Mouse (Mus musculus) colon, adult 2 months (tissue): ENCODE data around the gene Olfr698. TPM values are rescaled to one million over a fixed set of nuclear protein-coding genes. Genes with fewer than 3 reads are reported as not detected.

Experiments
- polyA plus RNA-seq: library from polyadenylated mRNA; depleted of rRNA; stranded (reverse); fragments of >200 nt; gene quantifications from 2 replicates; pipeline ENCODE4 v1.2.3, GENCODE M21; 2012; rRNA removed

Gene Olfr698
- polyA plus RNA-seq: not detected in 2 replicates

DNA sequence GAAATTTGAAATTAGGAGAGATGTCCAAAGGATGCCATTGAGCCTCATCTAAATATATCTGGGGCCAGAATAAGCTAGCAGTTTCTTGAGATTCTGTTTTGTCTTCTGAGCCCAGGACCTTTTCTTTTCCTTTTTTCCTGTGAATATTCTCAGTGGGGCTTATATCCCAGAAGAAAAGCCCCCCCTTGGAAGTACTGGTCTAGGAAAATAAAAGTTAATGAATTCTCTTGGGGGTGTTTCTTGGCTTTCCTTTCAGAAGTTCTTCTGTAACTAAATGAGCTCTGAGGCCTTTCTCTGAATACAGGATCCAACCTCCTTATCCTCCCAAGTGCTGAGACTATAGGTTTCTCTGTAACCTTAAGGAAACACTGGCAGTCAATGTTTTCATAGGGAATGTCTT, at the start of gene Olfr698:
Gene Olfr698 (minus strand): TSS at position 101 of the 400 bp plus-strand sequence.

DNA sequence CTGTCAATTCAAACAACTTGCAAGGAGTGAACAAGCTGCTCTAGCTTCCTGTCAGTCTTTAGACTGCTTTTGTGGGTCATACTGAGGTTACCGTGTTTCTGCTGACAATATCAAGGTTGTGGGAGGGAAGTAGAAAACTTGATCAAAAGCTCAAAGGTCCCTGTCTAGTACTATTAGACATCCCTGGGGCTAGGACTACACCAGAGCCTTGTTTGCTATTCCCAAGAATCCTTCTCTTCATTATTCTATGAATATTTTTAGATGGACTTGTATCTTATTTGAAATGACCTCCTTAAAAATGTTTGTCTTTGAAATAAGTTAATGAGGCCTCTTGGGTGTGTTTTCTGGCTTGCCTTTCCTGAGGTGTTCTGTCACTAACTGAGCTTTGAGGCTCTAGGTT, 37.9 kb upstream of the Olfr698 start, which contains the start of gene Olfr699:
Gene Olfr699 (minus strand): TSS at position 101 of the 400 bp plus-strand sequence.

DNA sequence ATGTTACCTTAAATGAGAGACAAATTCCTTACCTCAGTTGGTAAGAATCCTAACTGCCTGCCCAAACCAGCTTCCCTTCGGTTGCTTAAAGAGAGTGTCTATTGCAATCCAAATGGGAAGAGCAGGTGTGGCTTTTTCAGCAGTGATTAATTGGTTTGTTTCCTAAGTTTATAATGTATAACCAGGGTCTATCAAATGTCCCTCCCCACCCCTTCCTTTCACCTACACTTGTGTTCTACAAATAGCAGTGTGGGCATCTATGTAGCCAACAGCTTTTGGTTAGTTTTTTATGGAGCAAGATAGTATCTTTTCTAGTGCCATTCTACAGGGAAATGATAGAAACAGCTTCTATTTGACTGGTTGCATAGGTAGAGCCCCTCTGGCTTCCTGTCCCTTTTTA, 12.9 kb downstream of the Olfr698 start, which contains the start of gene Olfr697:
Gene Olfr697 (minus strand): TSS at position 101 of the 400 bp plus-strand sequence.

DNA sequence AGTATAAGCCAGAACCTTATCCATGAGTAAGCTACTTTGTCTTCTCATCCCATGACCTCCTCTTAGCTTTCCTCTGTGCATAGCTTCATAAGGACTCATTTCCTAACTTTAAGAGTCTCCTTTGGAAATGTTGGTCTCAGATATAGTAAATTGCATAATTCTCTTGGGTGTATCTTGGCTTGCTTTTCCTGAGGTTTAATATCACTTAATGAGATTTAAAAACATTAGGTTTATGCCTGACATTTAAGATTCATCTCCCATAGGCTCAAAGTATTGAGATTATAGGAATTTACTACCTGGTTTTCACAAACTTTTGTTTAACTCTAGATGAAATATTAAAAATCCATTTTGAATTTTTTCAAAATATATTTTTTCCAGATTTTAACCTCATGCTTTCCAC, 38.9 kb downstream of the Olfr698 start, which contains the start of gene Olfr695:
Gene Olfr695 (minus strand): TSS at position 101 of the 400 bp plus-strand sequence.

Other genes with a start within 250 kb of the Olfr698 start
- not detected in 2 replicates for gene Olfr693, start 74.8 kb downstream of the Olfr698 start, polyA plus RNA-seq
- not detected in 2 replicates for gene Olfr694, start 63.6 kb downstream of the Olfr698 start, polyA plus RNA-seq
- gene Olfr695, start 39.0 kb downstream of the Olfr698 start, polyA plus RNA-seq: not detected in 2 replicates
- gene Olfr697, start 13.0 kb downstream of the Olfr698 start, polyA plus RNA-seq: not detected in 2 replicates
- not detected in 2 replicates for gene Olfr699, start 37.8 kb upstream of the Olfr698 start, polyA plus RNA-seq
- not detected in 2 replicates for gene Olfr700, start 53.4 kb upstream of the Olfr698 start, polyA plus RNA-seq
- not detected in 2 replicates for gene Olfr701, start 58.7 kb upstream of the Olfr698 start, polyA plus RNA-seq
- not detected in 2 replicates for gene Olfr702, start 78.5 kb upstream of the Olfr698 start, polyA plus RNA-seq
- not detected in 2 replicates for gene Olfr703, start 88.0 kb upstream of the Olfr698 start, polyA plus RNA-seq
- not detected in 2 replicates for gene Olfr704, start 107.8 kb upstream of the Olfr698 start, polyA plus RNA-seq
- gene Olfr705, start 121.5 kb upstream of the Olfr698 start, polyA plus RNA-seq: not detected in 2 replicates
- gene Olfr706, start 132.8 kb upstream of the Olfr698 start, polyA plus RNA-seq: not detected in 2 replicates
- gene Olfr707, start 145.8 kb upstream of the Olfr698 start, polyA plus RNA-seq: not detected in 2 replicates
- gene Olfr1532-ps1, start 152.6 kb upstream of the Olfr698 start, polyA plus RNA-seq: not detected in 2 replicates
- not detected in 2 replicates for gene Olfr709-ps1, start 176.8 kb upstream of the Olfr698 start, polyA plus RNA-seq
- not detected in 2 replicates for gene Olfr710, start 192.9 kb upstream of the Olfr698 start, polyA plus RNA-seq
- gene Olfr6, start 208.5 kb upstream of the Olfr698 start, polyA plus RNA-seq: not detected in 2 replicates
- gene Olfr711, start 220.1 kb upstream of the Olfr698 start, polyA plus RNA-seq: not detected in 2 replicates